Mouse (Mus musculus): Measurements from ENCODE around the gene Vmn1r165.
"Not testable (repeated sequence)": the region's sequence is repeated elsewhere in the genome, so short reads cannot be mapped to it uniquely, and the experiment has no call there.

Gene Vmn1r165

GRCm38 (mm10) chr7:23217032-23217431 is at the start of gene Vmn1r165:
Gene Vmn1r165, plus strand, starts transcription at chr7:23217332.
- not testable (repeated sequence) for DNase-seq (ENCODE audit: low read depth, low spot score)

- DNase-seq (ENCODE audit: low read depth, low spot score): not testable (repeated sequence)
Measured at GRCm38 (mm10) chr7:23251582-23251981, 34.5 kb downstream of the Vmn1r165 start, which contains the start of gene Vmn1r166. Gene Vmn1r166, minus strand, starts transcription at chr7:23251682.
